Mouse (Mus musculus): ENCODE results near the gene Prickle1. TPM values are rescaled to one million over a fixed set of nuclear protein-coding genes. Genes with fewer than 3 reads are reported as not detected.
A peak's percentile ranks its signal among the peaks of the same experiment; 100 is the strongest.

The Prickle1 gene
- total RNA-seq, 4 experiments from 2014 or later = 16.9 to 32.3 (median 22.9) TPM

DNA sequence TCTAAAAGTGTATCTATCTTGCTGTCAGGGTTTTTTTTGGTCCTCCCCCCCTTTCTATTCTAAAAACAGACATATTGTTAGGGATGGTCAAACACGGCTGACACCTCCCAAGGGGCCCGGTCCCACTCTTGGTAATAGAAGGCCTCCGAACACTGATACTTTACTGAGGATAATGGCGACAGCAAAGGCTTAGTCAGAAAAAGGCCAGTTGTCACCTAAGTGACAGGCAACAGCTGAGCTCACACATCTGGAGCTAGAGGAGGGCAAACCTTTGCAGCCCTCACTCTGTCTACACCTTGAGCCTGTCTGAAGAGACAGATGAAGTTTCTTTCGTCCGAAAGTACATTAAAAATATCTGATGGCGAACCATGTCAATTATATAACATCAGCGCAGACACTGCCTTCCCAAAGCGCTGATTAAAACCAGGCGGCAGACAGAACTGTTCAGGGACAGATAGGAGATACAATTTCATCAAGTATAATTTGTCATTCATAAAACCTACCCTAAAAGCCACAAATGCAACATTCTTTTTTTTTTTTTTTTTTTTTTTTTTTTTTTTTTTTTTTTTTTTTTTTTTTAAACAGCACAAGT lies 1.3 kb downstream of the Prickle1 start:
- no peak for DNase-seq

DNA sequence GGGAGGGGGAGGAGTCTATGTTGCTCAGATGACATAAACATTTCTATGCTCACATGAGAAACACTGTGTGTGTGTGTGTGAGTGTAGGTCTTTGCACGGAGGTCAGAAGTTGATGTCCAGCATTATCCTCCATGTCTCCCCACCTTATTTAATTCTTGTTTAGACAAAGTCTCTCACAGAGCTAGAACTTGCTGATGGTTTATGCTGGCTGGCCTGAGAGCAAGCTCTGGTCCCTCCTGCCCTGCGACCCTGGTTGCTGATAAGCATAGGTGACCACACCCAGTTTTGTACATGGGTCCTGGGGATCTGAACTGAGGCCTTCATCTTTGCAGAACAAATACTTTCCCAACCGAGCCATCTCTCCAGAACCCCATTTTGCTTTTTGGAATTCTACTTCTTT lies 3.1 kb downstream of the Prickle1 start:
- DNase-seq = no peak

DNA sequence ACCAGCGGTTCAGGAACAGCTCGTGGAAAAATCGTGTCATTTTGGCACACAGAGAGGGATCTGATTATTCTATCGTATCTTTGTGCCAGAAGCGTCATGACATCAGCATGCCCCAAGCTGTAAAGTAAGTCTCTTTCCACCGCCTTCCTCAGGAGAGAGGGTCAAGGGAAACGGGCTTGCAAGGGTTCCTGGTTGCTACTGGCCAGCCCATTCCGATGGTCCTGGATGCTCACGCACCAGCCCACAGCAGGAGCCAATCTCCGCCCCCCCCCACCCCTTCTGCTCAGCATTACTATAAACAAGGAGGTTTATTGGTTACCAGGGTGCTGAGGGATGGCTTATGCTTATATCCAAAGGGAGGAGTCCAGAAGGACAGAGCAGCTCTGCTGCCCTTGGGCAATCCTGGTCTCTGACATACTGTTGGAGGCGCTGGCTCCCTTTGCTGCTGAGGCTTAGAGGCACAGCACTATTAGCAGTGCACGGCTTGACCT lies 3.8 kb downstream of the Prickle1 start:
- peak; percentile 64 for DNase-seq

DNA sequence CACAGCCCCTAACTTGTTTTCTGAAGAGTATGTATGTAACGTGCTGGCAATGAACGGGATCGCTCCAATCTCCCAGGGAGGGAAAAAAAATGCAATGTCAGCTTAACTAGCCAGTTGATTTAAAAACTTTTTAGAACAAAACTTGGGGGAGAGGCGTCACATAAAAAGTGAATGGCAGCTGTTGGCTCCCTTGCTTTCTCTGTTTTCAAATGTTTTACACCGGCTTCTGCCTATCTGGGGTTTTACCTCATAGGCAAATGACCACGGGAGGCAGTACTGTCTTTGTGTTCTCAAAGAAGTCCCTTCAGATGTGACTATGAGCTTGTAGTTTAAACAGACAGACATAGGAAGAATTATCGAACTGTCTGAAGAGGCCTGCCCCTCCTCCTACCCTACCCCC lies 4.3 kb downstream of the Prickle1 start:
- DNase-seq = no peak

DNA sequence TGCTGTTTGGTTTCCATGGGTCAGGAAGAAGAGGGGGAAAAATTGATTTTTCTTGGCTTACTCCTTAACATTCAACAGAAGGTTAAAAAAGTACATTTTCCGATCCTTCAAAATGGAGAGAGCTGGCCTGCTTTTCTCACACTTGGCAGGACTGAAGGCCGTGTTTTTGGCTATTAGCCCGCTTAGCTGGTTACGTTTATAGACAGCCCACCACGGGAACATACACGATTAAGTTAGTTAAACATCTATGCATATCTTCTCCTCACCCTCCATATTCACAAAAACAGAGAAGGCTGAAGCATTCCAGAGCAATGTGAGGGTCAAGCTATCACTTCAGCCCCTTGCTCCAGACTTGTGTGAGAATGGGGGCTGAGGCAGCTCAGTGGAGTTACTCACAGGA lies 7.3 kb downstream of the Prickle1 start:
- DNase-seq = no peak

DNA sequence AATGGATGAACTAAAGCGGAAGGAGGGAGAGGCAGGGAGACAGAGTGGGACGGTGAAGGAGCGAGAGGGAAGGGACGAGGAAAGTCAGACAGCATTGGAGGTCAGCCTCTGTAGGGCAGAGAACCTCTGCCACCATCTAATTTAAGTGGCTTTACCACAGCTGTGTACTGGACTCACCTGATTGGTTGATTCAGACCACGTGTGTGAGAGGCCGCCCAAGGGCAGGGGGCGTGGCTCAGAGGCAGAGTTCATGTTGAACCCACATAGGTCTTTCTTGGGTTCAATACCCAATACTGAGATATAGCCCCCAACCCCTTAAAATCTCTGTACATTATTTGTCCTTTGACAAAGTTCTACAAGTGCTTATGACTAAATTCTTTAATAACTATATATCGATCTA lies 8.0 kb downstream of the Prickle1 start:
- DNase-seq = no peak

DNA sequence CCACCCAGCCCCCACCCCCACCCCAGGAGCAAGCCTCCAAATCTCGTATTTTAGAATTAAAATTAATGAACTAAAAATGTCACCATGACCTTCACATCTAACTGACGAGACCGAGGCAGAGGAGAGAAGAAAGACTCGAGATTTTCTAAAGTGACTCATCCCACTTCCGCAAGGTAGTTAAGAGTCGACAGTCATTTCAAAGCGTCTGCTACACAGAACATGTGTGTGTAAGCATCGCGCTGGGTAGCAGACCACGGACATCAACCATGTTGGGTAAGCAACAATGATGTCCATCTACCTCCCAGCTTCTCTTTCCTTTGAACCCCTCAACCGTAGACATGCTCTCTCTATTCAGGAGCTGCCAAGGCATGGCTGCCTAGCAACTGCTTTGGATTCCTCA lies 12.6 kb downstream of the Prickle1 start:
- DNase-seq = no peak

DNA sequence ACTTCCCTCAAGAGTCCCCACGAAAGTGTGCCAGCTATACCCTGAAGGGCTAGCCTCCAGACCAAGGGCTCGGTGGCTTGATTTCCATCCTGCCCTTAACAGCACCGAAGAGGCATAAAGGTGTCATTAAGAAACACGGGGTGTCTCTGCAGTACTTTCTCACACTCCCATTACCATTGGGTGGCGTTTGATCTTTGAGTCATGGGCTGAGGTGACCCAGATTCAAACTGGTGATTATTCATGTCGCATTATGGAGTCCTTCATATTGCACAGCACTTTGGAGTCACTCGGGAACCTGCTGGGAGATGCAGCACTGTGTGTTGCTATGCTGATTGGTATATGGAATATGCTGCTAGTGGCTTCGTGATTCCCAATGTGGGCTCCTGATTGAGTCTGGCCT lies 14.0 kb downstream of the Prickle1 start:
- no peak for DNase-seq

DNA sequence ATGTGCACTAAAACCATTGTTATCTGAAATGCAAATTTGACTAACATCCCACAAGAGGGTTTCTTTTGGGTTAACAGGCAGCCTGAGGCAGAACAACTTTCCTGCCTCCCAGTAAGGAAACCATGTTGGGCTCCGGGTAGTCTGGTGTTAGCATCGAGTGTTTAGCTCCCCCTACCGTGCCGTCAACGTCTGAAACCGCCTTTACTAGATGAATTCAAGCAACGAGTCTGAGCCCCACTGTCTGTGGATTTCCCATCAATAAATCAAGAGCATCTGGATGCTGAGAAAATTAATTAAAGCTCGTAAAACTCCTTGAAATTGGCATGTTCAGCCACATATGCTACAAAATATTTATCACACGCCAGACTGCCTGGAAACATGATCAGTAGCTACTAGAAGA lies 15.8 kb downstream of the Prickle1 start:
- DNase-seq = no peak

DNA sequence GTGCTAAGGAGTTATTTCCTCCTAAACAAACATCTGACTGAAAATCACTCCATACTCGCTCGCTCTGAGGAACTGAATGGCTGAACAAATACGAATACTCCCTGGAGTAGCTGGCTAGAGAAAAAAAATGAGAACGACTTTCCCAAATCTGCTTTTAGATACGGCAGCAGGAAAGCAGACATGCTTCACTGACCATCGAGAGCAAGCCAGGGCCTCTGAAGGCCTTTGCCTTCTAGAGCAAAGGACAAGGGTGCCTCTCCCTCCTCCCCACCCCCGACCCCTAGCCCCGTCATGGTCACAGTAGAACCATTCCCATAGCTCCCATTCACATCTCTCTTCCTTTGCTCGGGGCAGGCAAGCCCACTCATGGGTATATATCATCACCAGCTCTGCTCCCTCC lies 16.6 kb downstream of the Prickle1 start:
- no peak for DNase-seq

DNA sequence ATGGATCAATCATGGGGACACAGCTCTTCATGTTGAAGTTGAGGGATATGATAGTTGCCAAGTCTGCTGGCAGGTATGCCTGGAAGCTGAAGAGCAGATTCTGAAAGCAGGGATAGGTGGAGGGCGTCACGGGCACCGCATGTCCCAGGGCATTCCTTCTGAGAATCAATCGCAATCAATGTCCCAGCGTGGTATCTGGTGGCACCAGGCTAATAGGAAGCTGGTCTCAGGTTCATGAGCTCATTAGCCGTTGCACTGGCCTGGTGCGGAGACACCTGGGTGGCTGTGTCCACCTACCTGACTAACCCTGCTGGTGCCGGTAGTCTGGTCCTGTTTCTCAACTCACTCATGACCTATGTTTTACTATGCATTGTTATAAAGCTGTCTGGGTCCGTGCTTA lies 19.3 kb downstream of the Prickle1 start:
- DNase-seq = no peak

DNA sequence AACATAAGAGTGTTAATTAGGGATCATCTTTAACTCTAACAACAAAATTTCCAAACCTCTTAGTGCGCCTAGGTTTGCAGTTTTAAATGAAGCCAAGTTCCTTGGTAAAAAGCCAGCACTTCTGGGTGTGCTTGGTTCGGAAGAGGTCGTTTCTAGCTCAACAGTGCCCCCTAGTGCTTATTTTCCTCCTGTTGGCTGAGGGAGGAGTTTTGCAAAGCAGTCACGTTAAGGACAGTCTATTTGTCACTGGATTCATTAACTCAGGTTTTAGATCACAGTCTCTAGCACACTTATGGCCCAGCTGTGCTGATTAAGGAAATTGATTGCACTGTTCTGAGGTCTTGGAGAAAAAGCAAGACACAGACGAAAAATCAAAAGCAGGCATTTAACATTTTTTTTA lies 19.8 kb downstream of the Prickle1 start:
- DNase-seq = peak; percentile 70

DNA sequence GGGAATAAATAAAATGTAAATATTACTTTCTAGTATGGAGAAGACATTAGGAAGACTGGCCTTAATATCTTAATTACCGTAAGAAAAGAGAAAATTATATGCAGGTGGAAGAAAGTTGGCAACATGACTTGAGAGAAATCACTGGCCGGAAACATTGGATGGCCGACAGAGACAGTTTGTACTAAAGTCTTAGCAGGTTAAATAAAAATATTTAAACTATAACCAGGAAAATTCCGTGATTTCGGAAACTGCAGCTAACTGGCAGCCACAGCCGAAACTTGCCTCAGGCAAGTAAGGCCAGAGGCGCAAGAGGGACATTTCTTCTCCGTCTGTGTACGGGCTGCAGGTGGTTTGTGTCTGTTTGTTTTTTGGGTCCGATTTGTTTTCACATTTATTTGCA lies 22.8 kb downstream of the Prickle1 start:
- no peak for DNase-seq

DNA sequence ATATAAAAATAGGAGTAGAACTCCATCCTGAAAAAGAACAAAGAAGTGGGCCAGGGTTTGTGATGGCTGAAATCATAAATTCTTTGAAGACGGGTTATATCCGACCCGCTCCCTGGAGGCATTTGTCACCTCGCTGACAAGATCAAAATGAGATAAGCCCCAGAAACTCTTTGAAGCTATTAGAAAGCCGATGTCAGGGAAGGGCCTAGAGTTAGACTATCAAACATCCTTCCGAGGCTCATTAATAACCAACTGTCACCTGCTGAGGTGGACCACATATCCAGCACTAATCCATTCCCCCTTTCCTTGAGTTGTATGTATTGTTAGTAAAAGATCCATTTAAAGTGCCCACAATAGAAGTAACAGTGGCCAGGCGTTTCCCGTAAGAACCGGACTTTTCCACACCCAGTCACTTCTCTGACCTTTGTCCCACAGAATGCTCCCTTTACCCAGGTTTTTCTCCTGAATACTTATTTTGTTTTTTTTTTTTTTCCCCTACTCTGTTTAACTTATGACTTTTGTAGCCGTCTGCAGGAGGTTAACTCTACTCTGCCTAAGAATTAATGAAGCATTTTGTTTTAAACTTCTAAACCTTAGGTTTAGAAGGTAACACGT lies 24.7 kb downstream of the Prickle1 start:
- no peak for DNase-seq

DNA sequence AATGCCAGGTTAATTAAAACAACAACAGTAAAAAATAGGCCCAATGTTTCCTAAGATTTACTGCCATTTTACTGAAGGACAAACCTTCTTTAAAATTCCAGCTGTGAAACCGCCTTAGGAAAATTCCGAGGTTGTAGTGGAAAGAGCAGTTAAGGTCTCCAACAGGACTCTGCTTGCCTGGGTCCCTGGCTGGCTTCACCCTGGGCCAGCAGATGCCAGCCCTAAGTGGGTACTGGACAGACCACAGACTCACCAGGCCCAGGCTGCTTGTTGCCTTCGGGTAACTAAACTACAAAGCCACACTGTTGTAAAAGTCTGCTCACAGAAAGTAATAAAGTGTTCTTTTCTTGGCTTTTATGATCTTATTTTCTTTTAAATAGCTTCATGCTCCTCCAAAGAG lies 26.8 kb downstream of the Prickle1 start:
- no peak for DNase-seq

DNA sequence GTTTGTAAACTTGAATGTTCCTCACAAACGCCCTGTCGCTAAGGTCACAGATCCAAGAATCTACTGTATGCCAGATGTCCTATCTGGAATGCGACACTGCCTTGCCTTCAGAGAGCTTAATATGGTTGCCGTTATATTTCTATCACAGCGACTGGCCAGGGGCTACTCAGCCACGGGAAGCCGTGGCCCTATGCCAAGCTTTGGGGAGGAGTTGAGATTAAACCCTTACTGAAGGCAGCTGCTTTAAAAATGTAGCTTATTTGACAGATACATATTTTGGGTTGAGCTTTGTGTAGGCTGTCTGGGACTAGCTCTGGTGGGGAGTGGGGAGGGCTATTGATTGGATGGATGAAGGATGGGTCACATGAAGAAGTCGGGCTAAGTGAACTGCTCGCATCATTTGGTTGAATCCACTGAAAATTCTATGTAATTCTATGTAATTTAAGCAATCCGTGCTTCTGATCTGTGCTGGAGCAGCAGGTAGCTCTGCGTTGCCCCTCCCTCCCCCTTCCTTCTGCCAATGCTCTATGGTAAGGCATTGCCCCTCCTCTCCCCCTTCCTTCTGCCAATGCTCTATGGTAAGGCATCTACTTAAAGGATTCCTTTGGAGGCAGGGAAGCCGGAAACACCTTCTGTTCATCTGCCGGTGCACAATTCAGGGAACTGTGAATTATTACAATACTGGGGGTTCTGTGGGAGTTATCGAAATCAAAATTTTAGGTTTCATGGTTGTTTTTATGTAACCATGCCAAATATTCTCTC lies 28.0 kb downstream of the Prickle1 start:
- DNase-seq = no peak

DNA sequence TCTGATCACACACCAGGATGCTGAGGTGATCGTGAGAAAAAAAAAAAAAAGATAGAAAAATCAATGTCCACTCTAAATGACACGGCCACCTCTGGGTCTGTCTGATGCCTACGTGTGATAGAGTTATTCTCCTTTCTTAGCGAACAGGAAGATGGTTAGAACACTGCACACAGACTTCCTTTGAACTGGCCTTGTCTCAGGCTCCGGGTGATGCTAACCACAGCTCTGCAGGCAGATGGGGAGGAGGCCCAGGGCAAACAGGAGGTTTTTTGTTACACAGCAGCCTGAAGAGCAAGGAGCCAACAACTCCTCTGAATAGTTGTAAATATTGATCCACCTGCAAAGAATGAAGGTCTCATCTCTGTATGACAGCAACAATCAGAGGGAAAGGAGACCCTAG lies 32.2 kb downstream of the Prickle1 start:
- no peak for DNase-seq

DNA sequence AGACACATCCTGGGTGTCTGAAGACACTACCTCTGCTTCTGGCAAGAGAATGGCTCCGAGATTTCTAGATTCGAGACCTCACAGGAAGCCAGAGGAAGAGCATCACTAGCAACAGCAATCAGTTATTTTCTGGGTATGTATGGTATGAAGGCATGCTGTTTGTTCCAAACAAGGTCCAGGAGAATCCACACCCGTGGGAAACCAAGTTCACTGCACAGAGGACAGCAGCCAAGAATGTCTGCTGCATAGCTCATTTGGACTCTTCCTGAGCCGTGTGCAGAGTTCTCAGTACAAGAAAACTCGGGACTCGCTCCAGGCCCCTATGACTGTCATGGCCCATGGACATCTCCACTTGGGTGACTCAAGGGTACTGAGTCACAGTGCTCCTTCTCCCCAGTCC lies 34.2 kb downstream of the Prickle1 start:
- DNase-seq = no peak

DNA sequence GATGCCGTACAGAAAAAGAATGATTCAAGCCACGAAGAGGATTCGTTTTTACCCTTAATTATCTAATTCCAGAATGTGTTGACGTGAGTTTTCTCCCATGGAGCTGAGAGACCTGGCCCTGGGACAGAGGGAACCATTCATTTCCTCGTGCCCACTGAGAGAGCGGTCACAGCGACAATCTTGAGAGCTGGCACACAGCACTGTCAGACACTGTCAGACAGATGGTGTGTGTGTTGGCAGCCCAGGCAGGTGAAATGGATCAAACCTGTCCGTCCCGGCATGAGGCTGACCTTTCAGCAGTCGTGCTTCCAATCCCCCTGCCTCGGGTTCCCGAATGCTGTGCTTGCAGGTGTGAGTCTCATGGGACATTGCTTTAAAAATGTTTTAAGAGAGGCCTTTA lies 37.3 kb downstream of the Prickle1 start:
- no peak for DNase-seq

DNA sequence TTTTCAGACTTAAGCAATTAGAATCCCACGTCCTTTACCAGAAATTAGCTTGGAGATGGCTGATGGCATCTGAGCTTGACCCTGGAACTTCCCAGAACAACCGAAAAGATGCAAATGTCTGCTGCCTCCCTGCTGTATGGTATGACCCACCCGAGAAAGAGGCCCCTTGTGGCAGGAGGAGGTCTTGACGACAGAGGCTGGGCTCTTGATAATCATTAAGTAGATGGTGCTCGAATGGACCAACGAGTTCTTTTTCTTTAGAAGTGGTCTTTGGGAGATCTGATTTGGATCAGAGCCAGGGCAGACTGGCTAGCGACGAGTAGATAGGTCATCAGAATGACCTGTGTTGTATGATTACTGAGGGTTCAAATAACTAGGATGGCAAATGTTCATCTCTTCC lies 40.0 kb downstream of the Prickle1 start:
- DNase-seq = no peak

DNA sequence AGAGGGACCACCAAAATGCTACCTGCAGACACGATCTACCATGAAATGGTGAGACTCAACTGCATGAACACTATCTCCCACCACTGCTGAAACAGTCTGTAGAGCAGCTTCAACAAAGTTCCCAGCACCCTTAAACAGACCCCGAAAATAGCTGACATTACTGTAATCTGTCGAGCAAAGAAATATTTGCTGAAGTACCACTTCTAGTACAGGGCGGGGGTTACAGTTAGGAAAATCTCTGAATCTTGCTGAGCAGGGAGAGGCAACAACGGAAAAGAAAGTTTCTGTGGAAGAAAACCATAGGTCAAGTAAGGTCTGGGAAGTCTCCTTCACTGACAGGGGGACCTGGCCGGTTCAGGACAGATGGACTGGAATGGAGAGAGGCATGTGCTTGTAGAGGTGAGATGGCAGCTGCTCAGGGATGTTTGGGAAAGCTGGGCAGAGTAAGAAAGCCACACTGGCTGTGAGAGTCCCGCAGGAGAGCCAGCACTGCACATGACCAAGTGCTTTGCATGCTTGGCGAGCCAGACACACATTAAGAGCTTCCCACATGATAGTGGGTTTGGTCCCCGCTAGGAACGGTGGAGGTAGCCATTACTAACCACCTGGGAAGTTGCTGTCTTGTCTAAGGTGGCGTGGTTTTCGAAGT lies 41.4 kb downstream of the Prickle1 start:
- no peak for DNase-seq

DNA sequence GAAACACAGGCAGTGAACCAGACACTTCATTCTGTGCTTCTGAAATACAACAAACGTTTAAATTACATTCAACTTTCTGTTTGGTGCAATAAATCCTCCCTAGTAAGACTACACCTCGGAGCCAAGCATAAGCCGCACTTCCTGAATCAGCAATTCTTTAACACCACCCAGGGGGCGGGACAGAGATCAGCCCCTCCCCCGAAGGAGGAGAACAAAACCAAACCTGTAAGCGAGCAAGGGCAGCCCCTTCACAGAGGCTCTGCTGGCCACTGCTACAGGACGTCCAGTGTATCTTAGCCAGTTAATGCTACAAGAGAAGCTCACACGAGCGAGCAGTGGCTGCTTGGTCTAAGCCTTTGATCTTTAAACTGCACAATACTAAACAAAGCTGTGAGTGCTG lies 43.5 kb downstream of the Prickle1 start:
- DNase-seq = peak; percentile 73

DNA sequence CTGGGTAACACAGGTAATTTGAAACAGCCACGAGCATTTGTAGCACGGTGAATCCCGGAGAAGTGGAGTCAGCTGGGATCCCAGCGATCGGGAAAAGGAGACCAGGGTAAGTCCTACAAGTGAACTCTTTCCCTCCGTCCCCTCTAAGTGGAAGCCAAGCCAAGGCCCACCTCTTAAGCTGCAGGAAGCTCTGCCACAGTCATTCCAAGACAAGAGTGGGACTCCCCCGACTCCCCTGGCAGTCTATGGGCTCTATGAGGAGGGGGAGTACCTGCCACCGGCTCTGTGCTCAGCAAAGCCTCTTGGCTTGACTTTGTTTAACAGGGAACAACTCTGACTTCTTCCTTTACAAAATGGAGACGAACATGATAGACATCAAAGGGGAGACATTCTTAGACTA lies 47.4 kb downstream of the Prickle1 start:
- DNase-seq = no peak

DNA sequence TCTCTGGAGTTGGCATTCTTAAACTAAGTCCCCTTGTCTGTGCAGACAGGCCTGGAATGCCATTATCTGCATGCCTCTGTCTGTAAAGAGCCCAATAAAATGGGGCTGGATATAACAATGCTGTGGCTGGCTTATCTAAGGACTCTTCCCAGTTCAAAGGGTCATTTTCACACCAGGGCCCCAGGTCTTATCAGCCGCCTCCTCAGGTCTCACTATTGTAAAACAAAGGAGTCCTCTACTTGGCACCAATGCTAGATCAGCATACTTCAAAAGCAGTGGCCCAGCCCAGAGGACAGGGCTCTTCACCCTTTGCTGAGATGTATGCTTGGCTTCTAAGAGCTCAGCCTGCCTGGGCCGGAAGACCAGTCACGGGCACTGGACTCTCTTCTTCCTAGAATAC lies 56.3 kb downstream of the Prickle1 start:
- DNase-seq = no peak

Data from adrenal gland, adult 8-10 months (tissue).